Mouse (Mus musculus): ENCODE measurements around the gene Wap.
"Not testable (repeated sequence)": the region's sequence is repeated elsewhere in the genome, so short reads cannot be mapped to it uniquely, and the experiment has no call there.

The Wap gene

DNA sequence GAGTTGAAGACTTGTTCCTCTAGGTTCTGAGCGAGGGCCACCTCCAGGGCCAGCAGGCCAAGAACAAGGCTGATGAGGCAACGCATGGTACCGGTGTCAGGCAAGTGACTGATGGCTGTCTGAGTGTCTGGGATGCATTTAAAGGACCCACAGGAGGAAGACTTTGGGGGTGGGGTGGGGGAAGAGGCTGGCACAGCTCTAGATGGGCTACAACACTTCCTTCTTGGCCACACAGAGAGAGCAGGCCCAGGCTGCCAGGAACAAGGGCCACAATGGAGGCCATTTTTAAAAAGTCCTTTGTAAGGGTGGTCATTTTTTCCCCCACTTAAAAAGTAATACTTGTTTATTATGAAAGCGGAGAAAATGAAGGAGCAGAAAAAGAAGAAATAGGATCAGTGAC lies at the start of gene Wap:
Gene Wap (minus strand): TSS at position 101 of the 400 bp plus-strand sequence.
- DNase-seq (ENCODE audit: low read depth) = no peak

DNA sequence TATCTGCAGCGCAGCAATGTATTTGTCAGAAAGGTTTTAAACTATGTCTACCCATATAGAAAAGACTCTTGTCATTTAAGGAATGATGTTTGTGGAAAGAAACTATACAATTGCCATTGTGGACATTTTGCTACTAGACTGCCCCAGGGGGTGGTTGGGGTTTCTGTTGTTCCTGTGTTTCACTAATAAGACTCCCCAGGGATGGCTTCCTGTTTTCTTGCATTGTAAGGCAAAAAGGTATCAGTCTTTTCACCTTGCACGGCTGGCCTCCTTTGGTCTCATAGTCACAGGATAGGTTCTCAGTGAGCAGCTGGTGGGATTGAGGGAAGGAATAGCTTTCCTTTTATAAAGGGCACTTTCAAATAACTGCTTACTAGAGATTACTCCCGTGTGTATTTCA lies 46.3 kb upstream of the Wap start:
- DNase-seq (ENCODE audit: low read depth) = no peak

DNA sequence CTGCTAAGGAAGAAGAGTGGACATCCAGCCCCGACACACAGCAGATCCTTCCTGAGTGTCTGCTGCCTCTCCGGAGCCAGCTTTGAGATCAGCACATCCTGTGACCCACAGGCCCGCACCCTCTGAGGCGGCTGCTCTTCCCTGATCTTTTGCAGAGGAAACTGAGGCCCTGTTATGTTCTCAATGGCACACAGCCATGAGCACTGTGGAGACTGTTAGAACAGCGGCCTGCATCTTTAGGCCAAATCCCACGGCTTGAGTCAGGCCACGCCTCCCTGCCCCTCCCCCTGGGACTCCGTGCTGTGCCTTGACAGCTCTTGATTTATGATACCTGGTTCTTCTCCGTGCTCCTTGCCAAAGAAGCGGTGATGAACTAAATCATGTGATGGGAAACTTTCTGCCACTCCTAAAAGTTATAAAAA lies 42.0 kb upstream of the Wap start:
- DNase-seq (ENCODE audit: low read depth) = no peak

DNA sequence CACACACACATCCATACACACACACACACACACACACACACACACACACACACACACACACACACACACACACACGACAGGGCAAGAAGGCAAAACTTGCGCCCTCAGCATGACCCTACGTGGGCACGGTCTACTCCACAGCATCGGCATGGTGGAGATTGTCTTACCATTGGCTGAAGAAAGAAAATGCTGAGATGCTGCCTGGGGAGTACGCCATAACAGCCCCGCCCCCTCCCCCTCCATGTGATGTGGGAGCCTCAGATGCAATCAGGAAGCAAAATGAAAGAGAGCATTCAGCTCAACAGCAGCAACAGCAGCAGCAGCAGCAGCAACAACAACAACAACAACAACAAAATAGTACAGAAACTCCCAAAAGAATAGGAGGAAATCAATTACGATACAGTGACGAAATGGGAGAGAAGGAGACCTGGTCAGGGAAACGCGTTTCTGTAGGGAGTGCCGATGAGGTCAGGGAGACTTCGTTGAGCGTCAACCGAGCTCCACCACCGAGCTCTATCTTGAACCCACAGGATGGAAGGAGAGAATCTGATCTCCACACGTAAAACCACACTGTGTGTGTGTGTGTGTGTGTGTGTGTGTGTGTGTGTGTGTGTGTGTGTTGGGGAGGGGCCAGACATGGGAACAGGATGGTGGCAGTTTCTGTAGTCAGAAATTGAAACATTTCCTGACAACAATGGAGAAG lies 41.4 kb upstream of the Wap start:
- DNase-seq (ENCODE audit: low read depth) = no peak

DNA sequence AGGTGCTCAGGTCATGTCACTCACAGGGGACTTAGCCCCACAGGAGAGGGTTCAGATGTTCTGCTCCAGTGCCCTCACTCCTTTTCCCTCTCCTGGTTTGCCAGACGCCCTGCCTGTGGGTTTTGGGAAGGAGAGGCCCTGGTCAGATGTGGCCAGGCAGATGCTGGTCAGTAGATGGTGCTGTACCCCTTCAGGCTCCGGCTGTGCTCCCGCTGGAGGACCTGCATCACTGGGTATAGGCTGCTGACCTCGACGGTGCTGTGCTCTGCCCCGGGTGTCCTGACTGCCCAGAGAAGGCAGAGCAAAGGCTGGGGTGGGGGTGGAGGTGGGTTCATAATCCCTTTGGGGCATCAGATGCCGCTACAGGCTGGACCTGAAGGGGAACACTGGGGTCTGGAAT lies 39.1 kb upstream of the Wap start:
- no peak for DNase-seq (ENCODE audit: low read depth)

DNA sequence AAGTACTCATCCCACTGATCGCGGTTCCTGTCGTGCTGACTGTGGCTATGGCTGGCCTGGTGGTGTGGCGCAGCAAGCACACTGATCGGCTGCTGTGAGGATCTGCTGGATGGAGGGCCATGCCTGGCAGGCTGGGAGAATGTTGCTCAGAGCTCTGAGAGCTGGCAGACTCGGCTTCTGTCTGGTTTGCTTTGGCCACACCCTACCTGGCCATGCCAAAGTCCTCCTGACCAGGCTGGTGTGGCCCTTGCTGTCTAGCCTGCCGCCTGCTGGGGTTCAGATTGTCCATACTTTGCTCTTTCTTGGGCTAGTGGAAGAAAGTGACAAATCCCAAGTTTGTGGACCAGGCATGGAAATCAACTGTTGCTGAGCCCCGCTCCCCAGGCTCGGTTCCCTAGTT lies 38.2 kb upstream of the Wap start:
- no peak for DNase-seq (ENCODE audit: low read depth)

DNA sequence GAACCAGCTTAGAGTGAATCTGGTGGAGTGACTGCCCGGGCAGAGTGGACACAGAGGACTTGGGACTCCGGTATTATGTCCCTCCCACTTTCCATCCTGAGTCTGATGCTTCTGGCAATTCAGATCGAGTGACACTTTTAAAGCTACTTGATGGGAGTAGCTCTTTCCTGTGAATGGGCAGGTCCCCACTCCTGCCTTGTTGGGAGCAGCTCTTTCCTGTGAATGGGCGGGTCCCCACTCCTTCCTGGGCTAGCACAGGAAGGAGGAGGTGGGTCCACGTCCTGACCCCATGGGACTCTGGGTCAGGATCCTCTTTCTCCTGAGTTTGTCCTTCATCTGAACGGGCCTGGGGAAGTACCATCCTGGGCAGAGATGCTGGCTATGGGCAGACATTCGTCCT lies 37.0 kb upstream of the Wap start:
- no peak for DNase-seq (ENCODE audit: low read depth)

DNA sequence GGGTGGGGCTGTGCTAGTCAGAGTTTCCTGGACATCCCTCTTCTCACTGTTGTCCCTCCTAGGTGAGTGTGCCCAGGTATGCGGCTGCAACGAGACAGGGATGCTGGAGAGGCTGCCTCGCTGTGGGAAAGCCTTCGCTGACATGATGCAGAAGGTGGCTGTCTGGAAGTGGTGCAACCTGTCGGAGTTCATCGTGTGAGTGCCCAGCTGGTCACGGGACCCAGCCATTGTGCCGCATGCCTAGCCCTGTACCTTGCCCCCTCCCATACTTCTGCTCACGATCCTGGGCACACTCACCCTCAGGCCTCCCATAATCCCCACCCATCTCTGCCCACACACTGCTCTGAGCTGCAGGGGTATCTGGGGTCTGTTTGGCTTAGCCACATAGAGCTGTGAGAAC lies 36.3 kb upstream of the Wap start:
- no peak for DNase-seq (ENCODE audit: low read depth)

DNA sequence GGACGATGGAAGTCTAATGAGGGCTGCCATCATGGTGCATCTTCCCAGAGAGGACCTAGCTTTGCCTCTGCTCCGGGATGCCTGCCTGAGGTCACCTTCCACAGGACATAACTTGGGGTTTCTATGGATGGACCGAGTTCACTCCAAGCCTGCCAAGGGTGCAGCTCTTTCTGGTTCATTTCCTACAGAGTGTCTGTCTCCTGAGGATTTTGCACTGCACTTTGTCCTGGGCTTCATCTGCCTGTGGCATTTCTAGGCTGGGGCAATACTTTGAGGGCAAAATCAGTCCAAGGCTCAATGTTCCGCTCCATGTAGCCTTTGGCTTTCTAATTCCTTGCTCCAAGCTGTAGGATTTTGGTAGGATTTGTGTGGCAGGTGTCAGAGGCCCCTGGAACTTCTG lies 32.4 kb upstream of the Wap start:
- no peak for DNase-seq (ENCODE audit: low read depth)

DNA sequence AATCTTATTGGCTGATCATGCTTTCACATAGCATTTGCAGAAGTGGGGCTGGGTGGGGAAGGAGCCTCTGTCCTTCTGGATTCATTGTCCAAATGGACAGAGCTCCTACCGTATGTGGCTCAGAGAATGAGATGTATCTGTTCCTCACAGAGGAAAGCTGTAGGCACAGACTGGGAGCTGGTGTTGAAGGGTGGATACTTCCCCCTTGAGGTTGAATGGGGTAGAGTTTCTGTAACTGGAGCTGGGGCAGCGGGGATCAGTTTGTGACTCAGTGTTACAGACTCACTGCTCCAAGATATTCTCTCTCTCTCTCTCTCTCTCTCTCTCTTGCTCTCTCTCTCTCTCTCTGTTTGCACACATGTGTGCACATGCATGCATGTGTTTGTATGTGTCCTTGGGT lies 31.6 kb upstream of the Wap start:
- no peak for DNase-seq (ENCODE audit: low read depth)

DNA sequence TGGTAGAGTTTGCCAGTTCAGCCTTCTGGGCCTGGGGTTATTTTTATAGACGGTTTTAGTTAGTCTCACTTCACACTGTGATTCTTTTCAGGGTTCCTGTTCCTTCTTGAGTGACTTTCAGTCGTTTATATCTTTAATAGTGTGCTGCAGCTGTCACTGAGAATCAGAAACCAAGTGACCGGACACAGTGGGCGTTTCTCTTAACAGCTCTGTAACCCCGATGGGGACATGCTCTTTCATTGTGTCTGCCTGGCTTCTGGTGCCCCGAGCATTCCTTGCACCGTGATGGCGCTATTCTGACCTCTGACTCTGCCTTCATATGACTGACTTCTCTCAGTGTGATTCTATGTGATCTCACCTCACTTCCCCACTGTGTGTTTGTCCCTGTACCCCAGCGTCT lies 30.6 kb upstream of the Wap start:
- DNase-seq (ENCODE audit: low read depth) = no peak

DNA sequence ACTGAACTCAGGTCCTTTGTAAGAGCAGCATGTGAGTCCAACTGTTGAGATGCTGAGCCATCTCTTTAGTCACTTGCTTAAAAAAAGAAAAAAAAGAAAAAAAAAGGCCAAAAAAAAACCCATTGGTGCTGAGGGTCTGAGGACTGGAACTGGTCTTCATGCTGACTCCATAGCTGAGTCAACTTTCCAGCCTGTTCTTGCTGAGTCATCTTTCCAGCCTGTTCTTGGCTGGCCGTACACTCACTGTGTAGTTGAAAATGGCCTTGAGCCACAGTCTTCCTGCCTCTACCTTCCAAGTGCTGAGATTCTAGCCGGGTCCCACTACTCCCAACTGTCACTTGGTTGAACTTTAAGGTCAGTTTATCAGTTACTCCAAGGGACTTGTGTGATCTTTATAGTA lies 28.2 kb upstream of the Wap start:
- no peak for DNase-seq (ENCODE audit: low read depth)

DNA sequence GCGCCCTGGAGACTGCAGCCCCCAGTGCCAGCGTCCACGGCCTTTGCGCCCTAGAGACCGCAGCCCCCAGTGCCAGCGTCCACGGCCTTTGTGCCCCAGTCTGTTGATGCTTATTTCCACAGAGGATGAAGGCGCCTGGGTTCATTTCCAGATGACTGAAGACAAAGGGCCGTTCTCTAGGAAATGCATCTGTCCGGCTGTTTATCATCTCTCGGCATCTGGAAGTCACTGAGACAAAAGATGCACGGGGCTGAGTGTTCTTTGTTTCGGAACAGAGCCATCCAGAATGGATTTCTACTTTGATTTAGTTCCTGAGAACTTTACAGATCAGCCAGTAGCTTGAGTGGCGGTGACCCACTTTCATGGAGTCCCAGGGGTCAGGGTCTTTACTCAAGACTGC lies 22.8 kb upstream of the Wap start:
- no peak for DNase-seq (ENCODE audit: low read depth)

DNA sequence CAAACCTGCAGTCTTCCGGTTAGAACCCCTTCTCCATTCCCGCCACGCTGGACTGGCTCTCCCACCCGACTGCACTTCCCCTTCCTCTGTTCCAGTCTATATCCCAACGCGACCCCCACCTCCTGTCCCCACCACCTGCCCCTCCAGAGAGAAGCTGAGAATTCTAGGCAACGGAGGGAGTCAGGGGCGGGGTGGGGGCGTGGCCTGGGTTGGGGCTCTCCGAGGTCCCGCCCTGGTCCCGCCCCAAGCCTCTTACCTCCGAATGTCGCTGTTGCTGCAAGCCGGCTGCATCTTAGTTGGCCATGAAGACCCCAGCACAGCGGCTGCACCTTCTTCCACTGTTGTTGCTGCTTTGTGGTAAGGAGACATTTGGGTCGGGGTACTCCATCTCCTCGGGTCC lies 19.8 kb upstream of the Wap start, which contains the start of gene Ramp3:
Gene Ramp3 (plus strand): TSS at position 251 of the 400 bp plus-strand sequence.
- peak; percentile 46 for DNase-seq (ENCODE audit: low read depth)

DNA sequence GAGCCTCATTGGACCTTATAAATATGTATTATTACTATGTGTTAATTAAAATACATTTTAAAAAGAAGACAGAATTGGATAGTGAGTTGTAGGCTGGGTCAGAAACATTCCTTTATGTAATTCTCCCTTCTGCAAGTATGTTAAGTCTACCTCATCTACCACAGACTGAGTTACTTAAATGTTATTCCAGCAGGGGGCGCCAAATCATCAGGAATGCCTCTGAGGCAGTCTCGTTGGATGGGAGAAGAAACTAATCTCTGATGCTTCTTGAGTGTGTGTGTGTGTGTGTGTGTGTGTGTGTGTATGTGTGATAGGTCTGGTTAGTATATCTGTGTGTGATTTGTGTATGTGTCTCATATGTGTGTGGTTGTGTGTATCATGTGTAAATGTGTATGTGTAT lies 16.5 kb upstream of the Wap start:
- peak; percentile 86 for DNase-seq (ENCODE audit: low read depth)

DNA sequence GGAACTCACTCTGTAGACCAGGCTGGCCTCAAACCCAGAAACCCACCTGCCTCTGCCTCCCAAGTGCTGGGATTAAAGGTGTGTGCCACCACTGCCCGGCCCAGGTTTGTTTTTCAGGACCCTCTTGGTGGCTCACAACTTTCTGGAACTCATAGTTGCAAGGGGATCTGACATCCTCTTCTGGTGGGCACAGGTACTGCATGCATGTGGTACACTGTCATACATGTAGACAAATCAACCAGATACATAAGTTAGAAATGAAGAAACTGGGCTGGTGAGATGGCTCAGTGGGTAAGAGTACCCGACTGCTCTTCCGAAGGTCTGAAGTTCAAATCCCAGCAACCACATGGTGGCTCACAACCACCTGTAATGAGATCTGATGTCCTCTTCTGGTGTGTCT lies 14.5 kb upstream of the Wap start:
- DNase-seq (ENCODE audit: low read depth) = not testable (repeated sequence)

DNA sequence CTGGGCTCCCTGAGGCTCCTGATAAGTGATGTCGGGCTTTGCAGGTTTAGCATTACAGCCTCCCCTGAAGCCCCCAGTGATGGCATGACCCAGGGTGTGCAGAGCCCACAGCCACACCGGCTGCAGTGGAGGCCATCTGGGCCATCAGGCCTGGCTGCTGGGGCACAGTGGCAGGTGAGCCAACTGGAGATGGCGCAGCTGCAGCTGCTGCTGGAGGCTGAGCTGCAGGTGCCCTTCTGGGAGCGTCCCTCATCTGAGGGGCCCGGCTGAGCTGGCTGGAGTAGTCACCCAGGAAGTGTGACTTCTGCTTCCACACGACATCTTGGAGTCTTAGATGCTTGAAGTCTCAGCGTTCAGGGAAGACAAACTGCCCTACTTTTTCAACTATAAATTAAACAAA lies 12.1 kb upstream of the Wap start:
- DNase-seq (ENCODE audit: low read depth) = no peak

DNA sequence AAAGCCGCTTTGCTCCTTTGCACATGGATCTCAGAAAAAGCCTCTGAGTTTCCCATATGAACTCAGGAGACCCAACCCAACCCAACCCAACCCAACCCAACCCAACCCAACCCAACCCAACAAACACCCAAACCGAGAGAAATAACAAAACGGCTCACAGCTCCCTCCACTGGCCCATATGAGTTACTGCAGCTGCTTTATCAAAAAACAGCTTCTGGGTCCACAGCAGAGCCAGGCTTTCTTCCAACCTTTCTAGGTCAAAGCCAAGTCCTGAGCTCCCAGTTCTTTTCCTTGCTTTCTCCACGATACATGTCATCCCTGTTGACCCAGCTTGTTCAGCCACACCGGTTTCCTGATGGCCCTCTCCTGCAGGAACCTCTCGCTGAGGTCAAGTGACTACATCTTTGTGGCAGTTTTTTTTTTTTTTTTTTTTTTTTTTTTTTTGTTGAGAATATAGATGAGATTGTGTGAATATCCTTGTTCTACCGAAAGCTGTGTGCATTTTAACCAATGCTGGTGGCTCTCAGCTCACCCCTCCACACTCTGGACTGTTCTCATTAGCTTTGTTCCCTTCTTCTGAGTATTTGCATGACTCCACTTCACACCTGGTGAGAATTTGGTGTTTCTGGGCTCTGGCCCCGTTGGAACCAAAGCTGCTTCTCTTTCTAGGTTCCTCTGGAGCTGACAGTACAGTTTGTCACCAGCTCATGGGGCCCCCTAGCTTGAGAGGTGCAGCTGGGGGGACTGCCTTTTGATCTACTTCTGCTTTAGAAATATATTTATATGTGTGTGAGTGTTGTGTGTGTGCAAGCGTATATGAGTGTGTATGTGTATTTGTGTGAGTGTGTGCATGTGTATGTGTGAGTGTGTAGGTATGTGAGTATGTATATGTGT lies 9.6 kb upstream of the Wap start:
- no peak for DNase-seq (ENCODE audit: low read depth)

DNA sequence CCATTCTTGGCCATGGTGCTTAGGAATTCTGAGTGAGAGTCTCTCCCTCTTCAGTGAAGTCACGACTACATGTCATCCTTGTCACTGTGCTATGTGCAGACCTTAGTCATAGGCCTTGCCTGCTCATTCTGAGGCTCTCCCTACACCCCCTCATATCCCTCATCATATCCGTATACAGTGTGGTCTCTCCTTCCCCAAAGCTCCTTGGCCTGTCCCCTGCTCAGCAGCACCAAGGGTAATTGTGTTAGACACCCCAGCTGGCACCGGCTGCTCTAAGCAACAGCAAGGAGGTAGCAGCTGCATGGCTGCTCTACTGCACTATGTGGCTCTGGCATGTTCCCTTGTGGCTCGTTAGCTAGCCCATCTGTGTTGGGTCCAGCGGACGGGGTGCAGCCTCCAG lies 6.1 kb upstream of the Wap start:
- no peak for DNase-seq (ENCODE audit: low read depth)

DNA sequence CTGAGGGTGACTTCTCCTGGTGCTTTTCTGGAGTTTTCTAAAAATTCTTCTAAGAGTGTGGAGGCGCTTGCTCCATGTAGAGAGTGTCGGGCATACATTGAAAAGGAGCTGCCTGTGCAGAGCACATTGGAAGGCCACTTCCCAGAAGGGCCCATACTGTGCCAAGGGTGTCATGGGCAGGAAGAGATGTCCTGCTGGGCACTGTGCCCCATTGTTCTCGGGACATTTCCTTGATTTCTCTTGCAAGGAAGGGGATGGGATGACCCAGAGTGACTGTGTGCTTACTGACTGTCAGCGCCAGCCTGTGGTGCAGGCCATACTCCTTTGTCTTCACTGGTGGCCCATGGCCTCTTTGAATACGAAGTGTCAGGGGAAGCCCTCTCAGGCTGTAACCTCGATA lies 635 bp upstream of the Wap start:
- no peak for DNase-seq (ENCODE audit: low read depth)

DNA sequence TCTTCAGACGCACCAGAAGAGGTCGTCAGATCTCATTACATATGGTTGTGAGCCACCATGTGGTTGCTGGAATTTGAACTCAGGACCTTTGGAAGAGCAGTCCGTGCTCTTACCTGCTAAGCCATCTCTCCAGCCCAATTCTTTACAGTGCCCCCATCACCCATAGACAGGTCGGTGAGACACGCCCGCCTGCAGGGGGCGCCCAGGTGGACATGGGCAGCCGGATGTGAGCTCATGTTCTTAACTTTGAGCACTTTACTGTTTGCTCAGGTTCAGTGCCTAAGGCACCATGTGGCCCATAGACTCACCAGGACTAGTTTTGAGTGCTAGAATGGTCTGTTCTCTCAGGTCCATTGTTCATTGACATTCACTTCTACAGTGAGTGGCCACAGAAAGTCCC lies 2.3 kb downstream of the Wap start:
- DNase-seq (ENCODE audit: low read depth) = no peak

DNA sequence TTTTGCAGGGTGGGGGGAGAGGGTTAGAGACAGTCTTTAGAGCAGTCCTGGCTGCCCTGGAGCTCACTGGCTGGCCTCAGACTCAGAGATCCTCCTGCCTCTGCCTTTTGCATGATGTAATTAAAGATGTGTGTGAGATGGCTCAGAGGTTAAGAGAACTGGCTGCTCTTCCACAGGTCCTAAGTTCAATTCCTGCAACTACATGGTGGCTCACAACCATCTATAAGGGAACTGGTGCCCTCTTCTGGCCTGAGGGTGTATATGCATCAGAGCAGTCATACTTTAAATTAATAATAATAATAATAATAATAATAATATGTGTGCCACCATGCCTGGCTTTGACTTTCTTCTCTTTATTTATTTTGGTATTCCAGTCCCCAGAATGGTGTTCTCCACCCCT lies 8.8 kb downstream of the Wap start:
- DNase-seq (ENCODE audit: low read depth) = no peak

DNA sequence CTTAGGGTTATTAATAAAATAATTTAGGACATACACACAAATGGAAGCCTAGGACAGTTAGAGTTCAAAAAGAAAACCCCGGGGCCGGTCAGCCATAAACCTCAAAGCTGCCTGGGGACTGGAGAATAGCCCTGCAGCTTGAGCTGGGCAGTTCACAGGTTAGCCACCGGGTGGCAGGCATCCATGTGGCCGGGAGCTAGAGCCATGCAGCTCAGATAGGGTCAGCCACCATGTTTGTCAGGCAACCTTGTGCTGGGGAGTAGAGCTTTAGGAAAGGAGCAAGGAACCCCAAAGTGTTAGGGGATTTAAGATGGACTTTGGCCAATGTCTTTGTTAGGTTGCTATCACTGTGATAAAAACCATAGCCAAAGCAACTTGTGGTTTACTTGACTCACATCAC lies 9.9 kb downstream of the Wap start:
- DNase-seq (ENCODE audit: low read depth) = no peak

DNA sequence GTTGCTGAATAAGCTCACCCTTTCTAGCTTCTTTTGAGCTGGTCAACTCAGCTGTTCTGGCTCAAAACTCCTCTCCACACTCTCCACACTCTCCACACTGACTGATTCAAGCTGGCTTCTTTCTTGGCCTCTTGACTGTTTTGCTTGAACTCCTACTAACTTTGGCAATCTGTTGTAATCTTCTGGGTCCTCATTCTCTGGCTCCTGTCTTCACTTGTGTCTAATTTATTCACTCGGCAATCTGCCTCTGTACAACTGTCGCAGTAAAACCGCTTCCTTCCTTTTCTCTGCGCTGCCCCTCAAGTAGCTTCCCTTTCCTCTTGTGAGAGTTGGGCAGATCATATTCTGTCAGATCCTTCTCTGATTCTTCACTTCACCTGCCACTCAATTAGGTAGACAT lies 10.7 kb downstream of the Wap start:
- DNase-seq (ENCODE audit: low read depth) = peak; percentile 46
